Mouse (Mus musculus) adrenal gland, adult (tissue): ENCODE measurements around the gene Atad5.
"Not testable (repeated sequence)": the region's sequence is repeated elsewhere in the genome, so short reads cannot be mapped to it uniquely, and the experiment has no call there.

Source experiments
- DNase-seq, 2 experiments: peaks; one replicate each; pipeline ENCODE4 v3.0.0; 2022 to 2023; ENCODE audit warnings: low spot score in 1 of 2; ENCODE audit not compliant: inconsistent age in 2 of 2

The Atad5 gene

DNA sequence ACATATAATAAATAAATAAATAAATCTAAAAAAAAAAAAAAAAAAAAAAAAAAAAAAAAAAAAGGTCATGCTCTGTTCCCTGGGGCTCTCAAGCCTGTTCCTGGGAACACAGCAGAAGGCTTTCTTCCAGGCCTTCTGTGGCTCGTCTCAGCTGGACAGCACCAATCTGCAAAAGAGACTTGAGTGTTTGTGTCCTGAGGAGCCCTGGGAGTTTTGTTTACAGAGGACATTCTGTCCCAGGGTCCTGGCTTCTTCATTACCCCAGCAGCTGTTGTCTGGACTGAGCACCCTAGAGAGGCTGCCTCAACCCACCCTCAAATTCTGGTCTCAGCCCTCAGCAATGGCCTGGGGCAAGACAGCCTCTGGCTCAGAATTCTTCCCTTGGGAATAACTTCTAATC is 59.1 kb downstream of the Atad5 start:
- no peak for DNase-seq

GRCm38 (mm10) chr11:80148974-80149373 is 59.8 kb downstream of the Atad5 start:
- not testable (repeated sequence) for DNase-seq

GRCm38 (mm10) chr11:80149412-80150023 is 60.3 kb downstream of the Atad5 start:
- peak; percentile 38 to 67 for DNase-seq

GRCm38 (mm10) chr11:80150566-80150965 is 61.4 kb downstream of the Atad5 start:
- no peak for DNase-seq

DNA sequence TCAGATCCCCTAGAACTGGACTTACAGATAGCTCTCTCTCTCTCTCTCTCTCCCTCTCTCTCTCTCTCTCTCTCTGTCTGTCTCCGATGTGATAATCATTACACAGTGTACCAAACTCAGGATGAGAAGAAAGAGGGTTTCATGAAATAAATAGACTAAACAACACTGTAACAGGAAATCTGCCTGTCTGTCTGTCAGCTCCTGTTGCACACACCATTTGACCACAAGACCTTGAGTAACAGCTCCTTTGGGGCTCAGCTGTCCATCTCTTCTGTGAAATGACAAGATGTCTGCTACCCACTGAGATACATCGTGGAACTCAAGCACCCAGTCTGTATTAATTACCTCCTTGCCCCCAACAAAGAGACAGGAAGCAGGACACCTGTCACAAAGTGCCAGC is 62.3 kb downstream of the Atad5 start:
- no peak for DNase-seq

DNA sequence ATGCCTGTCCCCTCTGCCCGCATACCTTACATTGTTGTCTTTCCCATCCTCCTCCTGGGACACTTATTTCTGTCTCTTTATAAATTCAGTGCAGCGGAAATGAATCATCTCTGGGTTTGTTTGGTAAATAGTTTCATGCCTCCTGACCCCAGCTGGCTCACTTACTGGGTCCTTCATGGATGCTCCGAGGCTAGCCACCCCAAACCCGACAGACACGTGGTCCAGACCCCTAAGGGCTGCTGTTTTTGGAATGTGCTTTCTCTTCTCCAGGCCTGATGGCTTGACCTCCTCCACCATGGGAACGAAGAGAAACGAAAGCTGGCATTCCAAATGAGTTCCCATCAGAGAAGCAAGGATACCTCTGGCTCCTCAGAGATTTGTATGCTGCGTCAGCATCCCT is 63.2 kb downstream of the Atad5 start:
- no peak for DNase-seq

GRCm38 (mm10) chr11:80153857-80154495 is 64.8 kb downstream of the Atad5 start, which contains the start of gene Adap2:
Gene Adap2 (plus strand): TSS chr11:80154105.
- DNase-seq: peak; percentile 95 to 98

GRCm38 (mm10) chr11:80154501-80154900 is 65.3 kb downstream of the Atad5 start:
- no peak for DNase-seq

DNA sequence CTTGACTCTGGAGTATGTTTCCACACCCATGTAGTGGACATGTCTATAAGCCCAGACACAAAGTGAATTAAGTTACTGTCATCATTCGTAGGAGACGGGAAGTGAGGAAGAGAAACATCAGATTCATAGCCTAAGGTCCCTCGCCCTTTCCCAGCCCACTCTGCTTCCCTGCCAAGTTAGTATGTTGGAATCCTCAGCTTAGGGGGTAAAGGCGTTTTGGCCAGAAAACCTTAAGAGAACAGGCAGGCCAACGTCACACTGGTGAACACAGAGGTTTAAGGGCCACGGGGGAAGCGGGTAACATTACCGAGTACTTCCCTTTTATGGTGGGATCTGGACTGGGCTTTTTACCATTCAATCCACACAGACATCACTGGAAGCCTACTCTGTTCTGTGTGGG is 66.3 kb downstream of the Atad5 start:
- DNase-seq: no peak

DNA sequence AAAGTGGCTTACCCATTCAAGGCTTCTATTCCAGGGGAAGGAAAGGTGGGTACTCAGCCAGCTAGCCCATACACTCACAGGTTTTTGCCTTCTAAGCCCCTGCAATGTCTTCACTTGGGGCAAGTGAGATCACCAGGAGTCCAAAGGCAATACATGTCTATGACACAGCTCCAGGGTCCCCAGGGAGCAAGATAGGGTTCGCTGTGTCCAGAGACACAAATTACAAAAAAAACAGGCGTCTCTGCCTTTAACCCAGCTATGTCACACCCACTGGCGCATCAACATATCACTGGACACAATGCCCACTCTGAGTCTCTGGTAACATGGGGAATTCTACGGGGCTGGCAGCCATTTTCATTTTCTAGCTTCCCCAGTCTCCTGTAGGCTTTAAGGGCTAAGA is 66.8 kb downstream of the Atad5 start:
- DNase-seq: no peak

GRCm38 (mm10) chr11:80156841-80157240 is 67.6 kb downstream of the Atad5 start:
- DNase-seq: peak in 1 of 2 experiments; percentile 58

- no peak for DNase-seq
Observed at GRCm38 (mm10) chr11:80159018-80159417, 69.8 kb downstream of the Atad5 start.

- no peak for DNase-seq
Observed at GRCm38 (mm10) chr11:80161041-80161440, 71.8 kb downstream of the Atad5 start.

DNA sequence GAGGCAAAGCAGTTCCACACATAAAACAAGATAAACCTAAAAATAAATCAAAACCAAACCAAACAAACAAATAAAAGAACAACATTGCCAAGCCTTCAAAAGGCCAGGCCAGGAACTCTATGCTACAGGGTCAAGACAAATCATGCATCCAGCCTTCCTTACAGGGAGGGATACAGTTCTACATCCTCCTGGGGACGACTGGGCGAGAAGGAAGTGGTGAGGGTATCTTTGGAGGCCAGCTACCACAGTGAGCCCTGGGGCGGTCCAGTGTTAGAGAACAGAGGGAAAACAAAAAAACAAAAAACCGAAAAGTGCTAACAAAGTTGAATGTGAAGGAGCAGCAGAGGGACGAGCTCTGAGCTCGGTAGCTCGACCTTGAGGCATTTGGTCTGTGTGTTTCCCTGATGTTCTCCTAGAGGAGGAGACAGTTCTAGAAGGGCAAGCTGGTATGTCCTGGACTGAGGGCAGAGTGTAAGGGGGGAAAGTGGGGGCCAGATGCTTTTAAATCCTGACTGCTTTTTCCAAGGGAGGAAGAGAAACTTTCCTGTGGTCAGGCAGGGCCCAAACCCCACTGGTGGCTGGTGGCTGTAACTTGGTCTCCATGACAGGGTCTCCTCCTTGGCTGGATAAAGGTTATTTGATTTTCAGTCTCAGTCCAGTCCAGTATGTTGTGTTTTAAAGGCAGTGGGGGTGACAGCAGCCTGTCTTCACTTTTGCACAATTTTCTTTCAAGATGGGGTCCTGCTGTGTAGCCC is 74.3 kb downstream of the Atad5 start:
- no peak for DNase-seq

DNA sequence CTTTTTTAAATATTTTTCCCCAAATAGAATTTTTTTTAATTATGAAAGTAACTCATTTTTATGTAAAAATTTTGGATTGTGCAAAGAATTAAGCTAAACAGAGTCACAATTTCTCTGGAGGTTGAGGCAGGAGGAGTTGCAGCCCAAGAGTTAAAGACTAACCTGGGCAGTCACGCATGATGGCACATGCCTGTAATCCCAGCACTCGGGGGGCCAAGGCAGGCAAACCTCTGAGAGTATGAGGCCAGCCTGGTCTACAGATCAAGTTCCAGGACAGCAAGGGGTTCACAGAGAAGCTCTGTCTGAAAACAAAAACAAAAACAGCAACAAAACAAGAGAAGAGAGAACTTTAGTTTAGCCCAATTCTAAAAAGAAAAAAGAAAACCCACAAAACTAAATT is 75.0 kb downstream of the Atad5 start:
- no peak for DNase-seq

DNA sequence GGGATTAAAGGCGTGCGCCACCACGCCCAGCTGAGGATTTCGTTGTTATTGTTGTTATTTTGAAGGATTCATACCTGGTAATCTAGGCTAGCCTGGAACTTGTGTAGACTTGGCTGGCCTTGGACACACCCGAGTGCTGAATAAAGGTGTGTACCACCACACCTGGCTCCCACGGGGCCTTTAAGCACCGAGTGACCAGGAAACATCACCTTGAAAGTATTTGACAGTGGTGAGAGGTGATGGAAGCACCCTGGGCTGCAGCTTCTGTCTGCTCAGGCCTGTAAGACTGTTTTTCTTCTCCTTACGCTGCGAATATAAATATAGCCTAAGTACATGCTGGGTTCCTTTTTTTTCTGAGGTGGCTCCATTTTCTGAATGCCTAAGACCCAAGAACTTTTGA is 78.9 kb downstream of the Atad5 start:
- DNase-seq: no peak

DNA sequence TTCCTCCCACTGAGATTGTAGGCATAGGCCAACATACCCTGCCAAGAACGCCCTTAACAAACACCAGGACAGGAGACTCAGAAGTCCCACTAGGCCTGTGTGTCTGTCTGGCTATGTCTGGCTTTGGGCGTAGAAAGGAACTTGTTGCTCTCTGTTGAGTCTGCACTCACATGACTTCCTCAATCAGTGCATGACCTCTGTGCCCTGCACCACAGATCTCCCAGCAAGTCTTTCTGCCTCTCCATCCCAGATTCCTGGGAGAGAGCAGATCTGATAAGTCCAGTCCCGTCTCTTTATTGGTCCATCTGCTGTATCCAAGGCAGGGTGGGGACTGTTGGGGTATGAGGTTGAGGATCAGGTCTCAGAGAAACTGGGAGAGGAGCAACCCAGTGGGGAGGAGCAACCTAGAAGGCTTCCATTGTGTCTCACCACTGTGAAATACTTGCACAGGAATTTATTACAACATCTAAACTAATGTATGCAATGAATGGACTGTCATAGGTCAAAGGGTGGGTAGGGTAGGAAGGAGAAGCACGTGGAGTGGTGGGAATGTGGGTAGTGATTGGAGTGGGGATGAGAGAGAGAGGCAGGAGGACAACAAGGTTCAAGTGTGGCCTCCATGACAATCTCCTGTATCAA is 79.5 kb downstream of the Atad5 start:
- no peak for DNase-seq

DNA sequence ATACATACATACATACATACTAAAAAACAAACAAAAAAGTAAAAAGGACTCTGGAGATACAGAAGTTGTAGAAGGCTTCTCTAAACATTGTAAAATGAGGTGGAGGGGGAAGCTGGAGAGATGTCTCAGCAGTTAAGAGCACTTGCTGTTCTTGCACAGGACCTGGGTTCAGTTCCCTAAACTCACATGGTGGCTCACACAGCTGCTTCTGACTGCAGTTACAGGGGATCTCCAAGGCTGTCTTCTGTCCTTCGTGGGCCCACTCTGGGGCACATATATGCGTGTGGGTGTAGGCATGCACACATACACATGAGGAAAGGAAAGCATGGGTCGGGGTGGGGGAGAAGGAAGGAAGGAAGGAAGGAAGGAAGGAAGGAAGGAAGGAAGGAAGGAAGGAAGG is 80.4 kb downstream of the Atad5 start:
- no peak for DNase-seq

GRCm38 (mm10) chr11:80170351-80170750 is 81.2 kb downstream of the Atad5 start:
- DNase-seq: no peak

- peak; percentile 87 to 94 for DNase-seq
Observed at GRCm38 (mm10) chr11:80171884-80172283, 82.7 kb downstream of the Atad5 start.

- DNase-seq: no peak
Observed at GRCm38 (mm10) chr11:80173963-80174670, 84.9 kb downstream of the Atad5 start.
